Mouse (Mus musculus) hindbrain, postnatal 0 days (tissue): Measurements from ENCODE around the gene Mgat5. TPM values are rescaled to one million over a fixed set of nuclear protein-coding genes. Genes with fewer than 3 reads are reported as not detected.

Experiments
- ATAC-seq: fragments of 200-750 bp; cut with Nextera tagmentation; 2 replicates; pipeline ENCODE4 v1.8.0; 2017; ENCODE audit warnings: mild to moderate bottlenecking, moderate TSS enrichment, moderate library complexity
- DNase-seq: peaks from one replicate; pipeline ENCODE4 v3.0.0-alpha.2; 2015; ENCODE audit warnings: low spot score
- H3K27ac ChIP-seq: fragments of 300-500 bp; sonication (generic); 2 replicates; pipeline ENCODE4 v1.5.1; 2014; ENCODE audit warnings: mild to moderate bottlenecking
- H3K27me3 ChIP-seq: fragments of 300-500 bp; sonication (generic); 2 replicates; pipeline ENCODE4 v1.6.1; 2014; ENCODE audit warnings: low read length, mixed read lengths; ENCODE audit not compliant: insufficient read depth
- H3K36me3 ChIP-seq: fragments of 300-500 bp; sonication (generic); 2 replicates; pipeline ENCODE4 v1.6.1; 2014; ENCODE audit warnings: low read length, mixed read lengths; ENCODE audit not compliant: insufficient read depth
- H3K4me1 ChIP-seq: fragments of 300-500 bp; sonication (generic); 2 replicates; pipeline ENCODE4 v1.6.1; 2014; ENCODE audit warnings: antibody characterized with exemption, low read length, mixed read lengths; ENCODE audit not compliant: insufficient read depth
- H3K4me2 ChIP-seq: fragments of 300-500 bp; sonication (generic); 2 replicates; pipeline ENCODE4 v1.6.1; 2014; ENCODE audit warnings: low read depth, mild to moderate bottlenecking, low read length, moderate library complexity, mixed read lengths
- H3K4me3 ChIP-seq: fragments of 300-500 bp; sonication (generic); 2 replicates; pipeline ENCODE4 v1.5.1; 2014; ENCODE audit warnings: low read length
- H3K9ac ChIP-seq: fragments of 300-500 bp; sonication (generic); replicated peaks from 2 replicates; pipeline ENCODE4 v1.6.1; 2014; ENCODE audit warnings: mild to moderate bottlenecking, low read length, moderate library complexity, mixed read lengths
- H3K9me3 ChIP-seq: fragments of 300-500 bp; sonication (generic); 2 replicates; pipeline ENCODE4 v1.6.1; 2016; ENCODE audit warnings: low read length, mixed read lengths
- CTCF ChIP-seq: IDR thresholded peaks from 2 replicates; pipeline ENCODE4 v1.5.1; 2016; ENCODE audit warnings: antibody characterized with exemption, control low read depth, low read depth
- WGBS: fragments of 180-500 bp; shearing (Covaris S2); extraction: QIAGEN DNeasy Blood & Tissue Kit; methylation state at CpG from one replicate; pipeline ENCODE4 v1.1.7; 2014; 5-methylcytosine and 5-hydroxymethylcytosine counted together
- polyA plus RNA-seq: library from polyadenylated mRNA; unstranded; fragments of >200 nt; fragmentation: Nextera tagmentation; extraction: Ambion mirVana; gene quantifications from 2 replicates; pipeline ENCODE4 v1.2.1, GENCODE M21; 2015
- total RNA-seq: library from RNA; depleted of rRNA; stranded (reverse); fragments of >200 nt; gene quantifications from 2 replicates; pipeline ENCODE4 v1.2.3, GENCODE M21; 2014

The Mgat5 gene
- total and polyA plus RNA-seq, 2 experiments from 2014 or later, result 14.8 to 49.3 TPM

- TF ChIP-seq CTCF, result no peak
- ATAC-seq (no peak), DNase-seq (no peak)
- WGBS, result 91% methylated on average over 6 of the region's 6 CpGs
- no peaks in the 10 kb centered on the region for H3K9me3 ChIP-seq
- H3K27me3 ChIP-seq, result no peaks in the 10 kb centered on the region
- H3K4me2 ChIP-seq, result no peak overlapping the region
- no peak overlapping the region for H3K9ac ChIP-seq
- H3K4me3 ChIP-seq, result no peak overlapping the region
- no peak overlapping the region for H3K27ac ChIP-seq
- H3K4me1 ChIP-seq, result no peaks in the 10 kb centered on the region
- H3K36me3 ChIP-seq, result no peaks in the 10 kb centered on the region
Measured at GRCm38 (mm10) chr1:127301038-127301437, 96.2 kb downstream of the Mgat5 start.

- H3K27me3 ChIP-seq, result no peaks in the 10 kb centered on the region
- ATAC-seq (no peak), DNase-seq (no peak)
- no peak overlapping the region for H3K4me3 ChIP-seq
- no peak overlapping the region for H3K4me2 ChIP-seq
- no peaks in the 10 kb centered on the region for H3K36me3 ChIP-seq
- no peaks in the 10 kb centered on the region for H3K9me3 ChIP-seq
- WGBS, result 94% methylated on average over 2 of the region's 2 CpGs
- no peak overlapping the region for H3K9ac ChIP-seq
- no peak overlapping the region for H3K27ac ChIP-seq
- H3K4me1 ChIP-seq, result no peaks in the 10 kb centered on the region
- TF ChIP-seq CTCF, result no peak
Measured at GRCm38 (mm10) chr1:127302620-127303019, 97.8 kb downstream of the Mgat5 start.

- H3K9ac ChIP-seq, result no peak overlapping the region
- H3K4me1 ChIP-seq, result no peaks in the 10 kb centered on the region
- H3K4me3 ChIP-seq, result no peak overlapping the region
- WGBS, result 66% methylated on average over 5 of the region's 5 CpGs
- no peaks in the 10 kb centered on the region for H3K9me3 ChIP-seq
- no peak for DNase-seq
- no peak for TF ChIP-seq CTCF
- no peak overlapping the region for H3K4me2 ChIP-seq
- H3K36me3 ChIP-seq, result no peaks in the 10 kb centered on the region
- no peak for ATAC-seq
- H3K27me3 ChIP-seq, result no peaks in the 10 kb centered on the region
- no peak overlapping the region for H3K27ac ChIP-seq
Measured at GRCm38 (mm10) chr1:127303791-127304190, 99.0 kb downstream of the Mgat5 start.

GRCm38 (mm10) chr1:127304281-127304680, 99.5 kb downstream of the Mgat5 start:
- ATAC-seq, result no peak
- TF ChIP-seq CTCF, result no peak

GRCm38 (mm10) chr1:127305582-127305981, 100.8 kb downstream of the Mgat5 start:
- no peak for ATAC-seq

More at GRCm38 (mm10) chr1:127304281-127304680, 99.5 kb downstream of the Mgat5 start:
- H3K27me3 ChIP-seq, result no peaks in the 10 kb centered on the region
- WGBS, result 89% methylated on average over 2 of the region's 2 CpGs
- H3K36me3 ChIP-seq, result no peaks in the 10 kb centered on the region
- no peak for DNase-seq
- no peaks in the 10 kb centered on the region for H3K4me1 ChIP-seq
- no peak overlapping the region for H3K27ac ChIP-seq
- no peaks in the 10 kb centered on the region for H3K9me3 ChIP-seq
- H3K4me3 ChIP-seq, result no peak overlapping the region
- H3K4me2 ChIP-seq, result no peak overlapping the region
- no peak overlapping the region for H3K9ac ChIP-seq

GRCm38 (mm10) chr1:127306024-127306771, 101.4 kb downstream of the Mgat5 start:
- 84% methylated on average over 20 of the region's 20 CpGs for WGBS
- H3K9ac ChIP-seq, result no peak overlapping the region
- H3K4me2 ChIP-seq, result no peak overlapping the region
- no peaks in the 10 kb centered on the region for H3K27me3 ChIP-seq
- no peak overlapping the region for H3K27ac ChIP-seq
- H3K4me1 ChIP-seq, result no peaks in the 10 kb centered on the region
- H3K9me3 ChIP-seq, result no peaks in the 10 kb centered on the region
- DNase-seq, result no peak
- no peak overlapping the region for H3K4me3 ChIP-seq
- ATAC-seq, result no peak
- no peaks in the 10 kb centered on the region for H3K36me3 ChIP-seq
- TF ChIP-seq CTCF, result no peak

More at GRCm38 (mm10) chr1:127305582-127305981, 100.8 kb downstream of the Mgat5 start:
- Histone ChIP-seq H3K4me2 (no peak overlapping the region), H3K9me3 (no peaks in the 10 kb centered on the region), H3K4me3 (no peak overlapping the region), H3K4me1 (no peaks in the 10 kb centered on the region), H3K9ac (no peak overlapping the region), H3K36me3 (no peaks in the 10 kb centered on the region), H3K27me3 (no peaks in the 10 kb centered on the region), H3K27ac (no peak overlapping the region)
- WGBS, result 89% methylated on average over 2 of the region's 2 CpGs
- TF ChIP-seq CTCF, result no peak
- no peak for DNase-seq

GRCm38 (mm10) chr1:127307361-127307760, 102.5 kb downstream of the Mgat5 start:
- ATAC-seq, result no peak
- H3K4me1 ChIP-seq, result no peaks in the 10 kb centered on the region
- H3K27ac ChIP-seq, result no peak overlapping the region
- H3K9me3 ChIP-seq, result no peaks in the 10 kb centered on the region
- H3K4me2 ChIP-seq, result no peak overlapping the region
- no peaks in the 10 kb centered on the region for H3K36me3 ChIP-seq
- no peak for DNase-seq
- 85% methylated on average over 4 of the region's 4 CpGs for WGBS
- H3K27me3 ChIP-seq, result no peaks in the 10 kb centered on the region
- H3K4me3 ChIP-seq, result no peak overlapping the region
- no peak overlapping the region for H3K9ac ChIP-seq
- TF ChIP-seq CTCF, result no peak
